Mouse (Mus musculus) lung, postnatal 0 days (tissue): ENCODE measurements around the gene Banp. TPM values are rescaled to one million over a fixed set of nuclear protein-coding genes. Genes with fewer than 3 reads are reported as not detected.

Experiments
- ATAC-seq: fragments of 200-750 bp; cut with Nextera tagmentation; 2 replicates; pipeline ENCODE4 v1.8.0; 2017; ENCODE audit warnings: moderate library complexity
- DNase-seq: peaks from one replicate; pipeline ENCODE4 v3.0.0-alpha.2; 2016; ENCODE audit warnings: low spot score
- H3K27ac ChIP-seq: fragments of 300-500 bp; sonication (generic); 2 replicates; pipeline ENCODE4 v1.5.1; 2014; ENCODE audit warnings: antibody characterized with exemption, mild to moderate bottlenecking, low read length, mixed read lengths
- H3K27me3 ChIP-seq: fragments of 300-500 bp; sonication (generic); replicated peaks from 2 replicates; pipeline ENCODE4 v1.6.1; 2014; ENCODE audit warnings: low read length, mixed read lengths; ENCODE audit not compliant: insufficient read depth
- H3K36me3 ChIP-seq: fragments of 300-500 bp; sonication (generic); 2 replicates; pipeline ENCODE4 v1.6.1; 2014; ENCODE audit warnings: low read length, mixed read lengths; ENCODE audit not compliant: insufficient read depth
- H3K4me1 ChIP-seq: fragments of 300-500 bp; sonication (generic); 2 replicates; pipeline ENCODE4 v1.6.1; 2014; ENCODE audit warnings: antibody characterized with exemption, low read depth, low read length, mixed read lengths; ENCODE audit not compliant: insufficient read depth
- H3K4me2 ChIP-seq: fragments of 300-500 bp; sonication (generic); replicated peaks from 2 replicates; pipeline ENCODE4 v1.6.1; 2014; ENCODE audit warnings: low read depth, mild to moderate bottlenecking, low read length, moderate library complexity, mixed read lengths
- H3K4me3 ChIP-seq: fragments of 300-500 bp; sonication (generic); 2 replicates; pipeline ENCODE4 v1.5.1; 2014; ENCODE audit warnings: low read depth, low read length
- H3K9ac ChIP-seq: fragments of 300-500 bp; sonication (generic); replicated peaks from 2 replicates; pipeline ENCODE4 v1.6.1; 2014; ENCODE audit warnings: low read depth, mild to moderate bottlenecking
- H3K9me3 ChIP-seq: fragments of 300-500 bp; sonication (generic); 2 replicates; pipeline ENCODE4 v1.6.1; 2016; ENCODE audit warnings: low read length, mixed read lengths
- CTCF ChIP-seq: IDR thresholded peaks from 2 replicates; pipeline ENCODE4 v1.5.1; 2016; ENCODE audit warnings: antibody characterized with exemption, mild to moderate bottlenecking
- EP300 ChIP-seq: IDR thresholded peaks from 2 replicates; pipeline ENCODE4 v1.6.1; 2016; ENCODE audit warnings: antibody characterized with exemption, mild to moderate bottlenecking, control low read depth
- WGBS: fragments of 180-500 bp; shearing (Covaris S2); extraction: QIAGEN DNeasy Blood & Tissue Kit; methylation state at CpG from one replicate; pipeline ENCODE4 v1.1.7; 2014; 5-methylcytosine and 5-hydroxymethylcytosine counted together
- polyA plus RNA-seq: library from polyadenylated mRNA; unstranded; fragments of >200 nt; fragmentation: Nextera tagmentation; extraction: Ambion mirVana; gene quantifications from 2 replicates; pipeline ENCODE4 v1.2.1, GENCODE M21; 2015

Gene Banp
- polyA plus RNA-seq, 1 experiment from 2014 or later = 17.1 TPM

DNA sequence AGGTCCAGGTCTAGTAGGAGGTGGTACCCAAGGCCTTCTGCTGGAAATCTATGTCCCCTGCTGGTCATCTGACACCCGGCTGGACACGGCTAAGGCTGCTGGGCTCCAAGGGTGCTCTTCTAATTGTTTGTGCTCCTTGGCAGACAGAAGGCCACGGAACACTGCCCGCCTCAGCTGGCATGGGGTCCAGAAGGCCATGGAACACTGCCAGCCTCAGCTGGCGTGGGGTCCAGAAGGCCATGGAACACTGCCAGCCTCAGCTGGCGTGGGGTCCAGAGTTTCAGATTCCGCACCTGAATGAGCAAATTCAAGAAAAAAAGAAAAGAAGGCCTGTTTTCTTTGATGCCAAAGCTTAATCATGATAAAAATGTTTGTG is 32.0 kb downstream of the Banp start:
- ATAC-seq (no peak), DNase-seq (no peak)
- TF ChIP-seq EP300 = no peak
- no peak for TF ChIP-seq CTCF
- Histone ChIP-seq H3K4me1 (no peaks in the 10 kb centered on the region), H3K4me3 (no peak overlapping the region), H3K27me3 (no peaks in the 10 kb centered on the region), H3K27ac (no peak overlapping the region), H3K9ac (no peak overlapping the region), H3K36me3 (peaks cover 25% of the 10 kb centered on the region; the same call in 1 of the 2 replicates), H3K9me3 (no peaks in the 10 kb centered on the region), H3K4me2 (no peak overlapping the region)
- WGBS = 76% methylated on average over 7 of the region's 7 CpGs

DNA sequence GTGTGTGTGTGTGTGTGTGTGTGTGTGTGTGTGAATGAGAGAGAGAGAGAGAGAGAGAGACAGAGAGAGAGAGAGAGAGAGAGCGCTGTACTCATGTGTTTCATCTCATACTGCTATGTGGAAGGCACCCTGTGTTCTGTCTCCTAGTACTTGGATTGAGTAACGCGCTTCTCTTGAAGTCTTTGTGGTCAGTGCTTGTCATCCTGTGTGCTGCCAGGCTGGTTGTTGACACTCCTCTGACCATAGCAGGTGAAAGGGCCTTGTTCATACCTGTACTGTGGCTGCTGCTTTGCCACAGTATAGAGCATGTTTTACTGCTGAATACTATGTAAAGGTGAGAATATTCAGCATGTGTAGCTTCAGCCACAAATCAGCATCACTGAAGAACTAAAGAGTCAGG is 36.1 kb downstream of the Banp start:
- peaks cover 25% of the 10 kb centered on the region; the same call in 1 of the 2 replicates for H3K36me3 ChIP-seq
- no peaks in the 10 kb centered on the region for H3K27me3 ChIP-seq
- TF ChIP-seq CTCF (no peak), EP300 (no peak)
- H3K4me2 ChIP-seq = no peak overlapping the region
- no peaks in the 10 kb centered on the region for H3K9me3 ChIP-seq
- ATAC-seq (no peak), DNase-seq (no peak)
- H3K4me3 ChIP-seq = no peak overlapping the region
- H3K4me1 ChIP-seq = no peaks in the 10 kb centered on the region
- no peak overlapping the region for H3K27ac ChIP-seq
- 94% methylated on average over 3 of the region's 3 CpGs for WGBS
- no peak overlapping the region for H3K9ac ChIP-seq

DNA sequence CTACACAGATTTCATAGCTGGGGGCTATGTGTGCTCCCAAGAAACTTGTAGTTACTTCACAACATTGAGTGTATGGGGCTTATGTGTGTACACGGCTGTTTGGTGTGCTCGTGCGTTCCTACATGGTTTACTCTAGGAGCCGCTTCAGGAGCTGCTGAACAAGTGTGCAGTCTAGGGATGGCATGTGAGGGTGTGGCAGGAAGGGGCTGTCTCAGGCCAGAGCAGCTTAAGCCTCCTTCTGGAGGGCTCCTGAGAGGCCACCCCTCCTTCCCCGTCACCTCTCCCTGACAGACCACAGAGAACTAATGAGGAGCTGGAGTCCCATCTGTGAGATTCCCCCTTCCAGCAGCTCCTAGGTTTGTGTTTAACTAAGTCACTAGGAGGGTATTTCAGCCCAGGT is 38.3 kb downstream of the Banp start:
- 56% methylated on average over 5 of the region's 5 CpGs for WGBS
- ATAC-seq (peak; percentile 88), DNase-seq (peak; percentile 62)
- no peak overlapping the region for H3K9ac ChIP-seq
- H3K4me2 ChIP-seq = no peak overlapping the region
- H3K4me1 ChIP-seq = no peaks in the 10 kb centered on the region
- no peaks in the 10 kb centered on the region for H3K9me3 ChIP-seq
- peaks cover 23% of the 10 kb centered on the region; the same call in 1 of the 2 replicates for H3K36me3 ChIP-seq
- H3K27me3 ChIP-seq = no peaks in the 10 kb centered on the region
- TF ChIP-seq CTCF (no peak), EP300 (no peak)
- H3K4me3 ChIP-seq = no peak overlapping the region
- H3K27ac ChIP-seq = no peak overlapping the region

DNA sequence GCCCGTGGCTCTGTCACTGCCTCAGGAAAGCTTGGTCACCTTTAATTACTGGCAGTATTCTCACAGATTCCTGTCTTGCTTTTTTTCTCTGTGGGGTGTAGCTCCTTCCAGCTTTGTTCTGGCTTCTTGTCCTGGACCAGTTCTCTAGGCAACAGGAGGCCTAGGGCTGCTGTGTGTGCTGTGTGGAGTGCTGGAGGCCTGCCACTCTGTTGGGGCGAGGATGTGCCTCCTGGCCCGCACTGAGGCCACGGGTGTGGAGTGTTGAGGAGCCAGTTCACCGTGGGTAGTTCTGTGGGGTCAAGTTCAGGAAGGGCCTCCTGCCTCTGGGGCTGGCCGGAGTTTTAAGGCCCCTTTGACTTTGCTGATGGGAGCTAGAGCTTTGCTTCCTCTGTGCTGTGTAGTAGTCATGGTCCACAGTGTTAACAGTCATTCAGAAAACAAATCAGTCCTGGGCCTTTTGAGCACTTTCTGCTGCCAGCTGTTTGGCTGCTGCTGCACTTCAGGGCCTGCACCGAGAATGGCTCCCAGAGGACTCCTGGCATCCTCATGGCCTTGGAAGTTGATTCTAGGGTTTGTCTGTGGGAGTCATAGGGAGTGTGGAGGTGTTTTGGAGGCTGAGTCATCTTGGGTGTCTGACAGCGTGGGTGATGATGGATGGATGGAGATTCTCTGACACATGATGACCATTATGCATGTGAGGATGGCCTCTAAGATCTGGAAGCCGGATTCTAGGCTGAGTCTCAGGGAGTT is 41.1 kb downstream of the Banp start:
- no peak for ATAC-seq
- Histone ChIP-seq H3K9me3 (no peaks in the 10 kb centered on the region), H3K36me3 (peaks cover 30% of the 10 kb centered on the region; the same call in 1 of the 2 replicates), H3K27me3 (no peaks in the 10 kb centered on the region), H3K9ac (no peak overlapping the region), H3K4me3 (no peak overlapping the region), H3K27ac (no peak overlapping the region), H3K4me2 (no peak overlapping the region), H3K4me1 (no peaks in the 10 kb centered on the region)
- no peak for DNase-seq
- 79% methylated on average over 9 of the region's 9 CpGs for WGBS
- TF ChIP-seq EP300 (no peak), CTCF (no peak)

DNA sequence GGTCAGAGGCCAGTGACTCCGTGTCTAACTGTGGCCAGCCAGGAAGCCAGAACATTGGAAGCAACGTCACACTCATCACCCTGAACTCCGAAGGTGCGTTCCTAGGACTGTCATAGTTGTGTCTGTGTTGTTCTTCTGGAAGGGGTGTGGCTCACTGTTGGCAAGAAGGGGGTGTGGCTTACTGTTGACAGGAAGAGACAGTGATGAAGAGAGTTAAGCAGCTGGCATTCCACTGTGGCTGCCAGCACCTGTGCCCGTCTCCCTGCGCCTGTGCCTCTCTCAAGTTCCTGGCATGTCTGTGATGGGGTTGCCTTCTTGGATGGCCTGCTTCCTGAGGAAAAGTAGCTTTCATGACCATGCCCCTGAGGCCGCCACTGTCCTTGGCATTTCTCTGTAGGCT is 42.1 kb downstream of the Banp start:
- Histone ChIP-seq H3K4me3 (no peak overlapping the region), H3K4me2 (no peak overlapping the region), H3K27me3 (no peaks in the 10 kb centered on the region), H3K36me3 (peaks cover 30% of the 10 kb centered on the region; the same call in 1 of the 2 replicates), H3K9ac (no peak overlapping the region), H3K9me3 (no peaks in the 10 kb centered on the region), H3K4me1 (no peaks in the 10 kb centered on the region), H3K27ac (no peak overlapping the region)
- ATAC-seq (no peak), DNase-seq (no peak)
- TF ChIP-seq CTCF (no peak), EP300 (no peak)
- 80% methylated on average over 7 of the region's 7 CpGs for WGBS

DNA sequence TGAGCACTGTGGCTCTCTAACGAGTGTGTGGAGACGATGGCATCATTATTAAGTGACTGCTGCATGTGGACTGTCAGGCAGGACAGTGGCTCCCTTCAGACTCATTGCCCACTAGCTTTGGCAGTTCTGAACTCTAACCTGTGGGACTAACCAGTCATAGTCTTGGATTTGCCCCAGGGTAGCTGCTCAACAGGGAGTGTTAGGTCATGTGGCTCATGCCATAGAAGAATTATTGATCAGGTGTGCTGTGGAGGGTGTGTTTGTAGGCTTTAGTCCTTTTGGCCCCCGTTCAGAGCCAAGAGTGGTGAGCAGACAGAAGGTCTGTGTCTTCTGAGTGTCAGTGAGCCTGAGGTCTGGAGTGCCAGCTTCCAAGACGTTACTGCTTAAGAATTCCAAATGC is 43.4 kb downstream of the Banp start:
- WGBS = 72% methylated on average over 4 of the region's 4 CpGs
- Histone ChIP-seq H3K4me3 (no peak overlapping the region), H3K27ac (no peak overlapping the region), H3K36me3 (peaks cover 33% of the 10 kb centered on the region), H3K9me3 (no peaks in the 10 kb centered on the region), H3K27me3 (no peaks in the 10 kb centered on the region), H3K4me1 (no peaks in the 10 kb centered on the region), H3K4me2 (no peak overlapping the region), H3K9ac (no peak overlapping the region)
- DNase-seq (no peak), ATAC-seq (no peak)
- no peak for TF ChIP-seq CTCF
- no peak for TF ChIP-seq EP300
